23 mouse cellular contexts compared by ENCODE assay signal in the genomic region with DNA sequence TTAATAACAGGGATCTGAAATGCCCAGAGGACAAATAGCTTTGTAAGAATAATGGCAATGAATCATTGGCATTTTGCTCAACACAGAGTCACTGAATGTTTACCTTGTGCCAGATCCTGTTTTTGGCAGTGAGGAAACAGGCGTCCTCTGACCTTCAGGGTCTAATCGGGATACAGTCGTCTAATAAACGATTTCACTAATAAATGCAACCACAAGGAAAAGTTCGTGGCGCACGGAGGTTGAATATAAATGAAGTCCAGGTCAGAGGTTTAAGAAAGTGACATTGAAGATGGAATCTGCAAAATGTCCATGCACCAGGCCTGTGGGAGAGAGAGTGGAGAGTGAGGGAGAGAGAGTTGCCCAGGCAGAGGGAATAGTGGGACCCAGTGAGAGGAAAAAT.
"Had no signal": no experiment of that assay in that cellular context is flagged by ENCODE, and none has a peak within 500 bp of the region (broad histone marks: within the 10 kb centered on the region; RNA-seq: fewer than 3 reads in every experiment).

No protein-coding gene starts in this region.

- DNase-seq: gastrocnemius, postnatal 14 days; gastrocnemius, postnatal 36 days; heart, adult 11 months; heart, adult 2 months; heart, postnatal 10 days; kidney, adult 11 months; kidney, adult 2 months; kidney, adult 9 months; kidney, postnatal 14 days; kidney, postnatal 36 days; layer of hippocampus, adult 9-11 months; layer of hippocampus, postnatal 36 days; left cerebral cortex, postnatal 4 days had no signal

- H3K27me3 ChIP-seq: heart, embryonic 12.5 days; hindbrain, embryonic 13.5 days; hindbrain, embryonic 15.5 days; kidney, embryonic 15.5 days; limb, embryonic 13.5 days; limb, embryonic 15.5 days; liver, embryonic 12.5 days had no signal

- H3K27ac ChIP-seq: heart, adult 2 months; hindbrain, embryonic 13.5 days; hindbrain, embryonic 15.5 days; hindbrain, postnatal 0 days; kidney, embryonic 15.5 days; kidney, postnatal 0 days; limb, embryonic 13.5 days; limb, embryonic 15.5 days; liver, embryonic 12.5 days; liver, embryonic 14.5 days had no signal

- H3K9me3 ChIP-seq: heart, embryonic 12.5 days; hindbrain, embryonic 13.5 days; hindbrain, embryonic 15.5 days; kidney, embryonic 15.5 days; limb, embryonic 13.5 days; limb, embryonic 15.5 days; liver, embryonic 12.5 days had no signal

- H3K4me1 ChIP-seq: heart, embryonic 12.5 days; hindbrain, embryonic 15.5 days; kidney, embryonic 15.5 days; limb, embryonic 13.5 days; limb, embryonic 15.5 days; liver, embryonic 12.5 days had no signal

- H3K4me3 ChIP-seq: heart, adult 2 months; heart, embryonic 12.5 days; hindbrain, embryonic 13.5 days; hindbrain, embryonic 15.5 days; kidney, embryonic 15.5 days; limb, embryonic 13.5 days; limb, embryonic 15.5 days; liver, embryonic 12.5 days had no signal

- H3K36me3 ChIP-seq: heart, embryonic 12.5 days; hindbrain, embryonic 13.5 days; hindbrain, embryonic 15.5 days; kidney, embryonic 15.5 days; limb, embryonic 13.5 days; limb, embryonic 15.5 days; liver, embryonic 12.5 days had no signal
